8 mouse cellular contexts compared by ENCODE assay signal in the genomic region with DNA sequence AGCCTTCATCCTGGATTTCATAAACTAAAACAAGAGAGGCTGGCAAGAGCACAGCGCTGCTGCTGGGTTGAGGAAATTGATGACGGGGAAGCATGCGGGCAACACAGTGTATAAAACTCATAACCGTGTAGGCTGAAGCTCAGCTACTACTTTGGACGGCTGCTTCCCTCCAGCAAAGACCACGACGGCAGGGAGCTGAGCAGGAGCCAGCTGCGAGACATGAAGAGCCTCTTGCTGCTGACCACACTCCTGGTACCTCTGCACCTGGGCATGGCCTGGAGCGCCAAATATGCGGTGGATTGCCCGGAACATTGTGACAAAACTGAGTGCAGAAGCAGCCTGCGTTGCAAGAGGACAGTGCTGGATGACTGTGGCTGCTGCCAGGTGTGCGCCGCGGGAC. TPM values are rescaled to one million over a fixed set of nuclear protein-coding genes. Genes with fewer than 3 reads are reported as not detected.
DNase-seq lines count a peak whose midpoint lies in the region; ATAC-seq lines count a peak whose summit lies in the region.

Gene Esm1 (plus strand): TSS at position 36 of the 400 bp plus-strand sequence.

- no peak within 1 kb of the TSS for H3K27ac ChIP-seq in heart, embryonic 16.5 days (ENCODE audit: low read length)
- H3K27ac ChIP-seq in limb, embryonic 11.5 days (replicated peaks; ENCODE audit: low read depth, low read length) = no peak within 1 kb of the TSS
- no peak within 1 kb of the TSS for H3K27ac ChIP-seq in neural tube, embryonic 14.5 days (ENCODE audit: low read depth, low read length)

- H3K4me2 ChIP-seq in heart, embryonic 16.5 days (ENCODE audit: low read depth, low read length) = peak within 1 kb of the TSS; percentile 54
- peak within 1 kb of the TSS; percentile 25 for H3K4me2 ChIP-seq in limb, embryonic 11.5 days (ENCODE audit: low read depth, severe bottlenecking)
- peak within 1 kb of the TSS; percentile 26; the same call in 1 of the 2 replicates for H3K4me2 ChIP-seq in neural tube, embryonic 14.5 days (ENCODE audit: low read depth, low read length)

- H3K27me3 ChIP-seq in heart, embryonic 16.5 days (ENCODE audit: control insufficient read depth, insufficient read depth, low read length) = no peaks in the 10 kb centered on the region
- no peaks in the 10 kb centered on the region for H3K27me3 ChIP-seq in limb, embryonic 11.5 days (ENCODE audit: control insufficient read depth, insufficient read depth, low read length)
- no peaks in the 10 kb centered on the region for H3K27me3 ChIP-seq in neural tube, embryonic 14.5 days (ENCODE audit: control insufficient read depth, insufficient read depth, low read length)

- H3K36me3 ChIP-seq in heart, embryonic 16.5 days (ENCODE audit: control insufficient read depth, insufficient read depth) = no peaks in the 10 kb centered on the region
- H3K36me3 ChIP-seq in limb, embryonic 11.5 days (ENCODE audit: control insufficient read depth, insufficient read depth, low read length) = no peaks in the 10 kb centered on the region
- no peaks in the 10 kb centered on the region for H3K36me3 ChIP-seq in neural tube, embryonic 14.5 days (ENCODE audit: control insufficient read depth, insufficient read depth, low read length)

- H3K4me1 ChIP-seq in heart, embryonic 16.5 days (ENCODE audit: control insufficient read depth, insufficient read depth, low read length) = peaks cover 8% of the 10 kb centered on the region; the same call in 1 of the 2 replicates
- peaks cover 6% of the 10 kb centered on the region; the same call in 1 of the 2 replicates for H3K4me1 ChIP-seq in limb, embryonic 11.5 days (ENCODE audit: control insufficient read depth, insufficient read depth, low read length)
- H3K4me1 ChIP-seq in neural tube, embryonic 14.5 days (ENCODE audit: control insufficient read depth, insufficient read depth, low read length) = no peaks in the 10 kb centered on the region

- H3K4me3 ChIP-seq in heart, embryonic 16.5 days (ENCODE audit: low read length) = peak within 1 kb of the TSS; percentile 32
- no peak within 1 kb of the TSS for H3K4me3 ChIP-seq in limb, embryonic 11.5 days (ENCODE audit: low read depth, low read length)
- H3K4me3 ChIP-seq in neural tube, embryonic 14.5 days (ENCODE audit: low read depth, low read length) = no peak within 1 kb of the TSS

- no peaks in the 10 kb centered on the region for H3K9me3 ChIP-seq in heart, embryonic 16.5 days (replicated peaks; ENCODE audit: control insufficient read depth, low read length)
- H3K9me3 ChIP-seq in limb, embryonic 11.5 days (ENCODE audit: control insufficient read depth, low read length) = no peaks in the 10 kb centered on the region
- no peaks in the 10 kb centered on the region for H3K9me3 ChIP-seq in neural tube, embryonic 14.5 days (ENCODE audit: control insufficient read depth, low read length)

- peak; percentile 10 for DNase-seq in kidney, adult 11 months
- no peak for DNase-seq in kidney, postnatal 4 days
- peak; percentile 33 for DNase-seq in limb, embryonic 11.5 days (ENCODE audit: low spot score)
- DNase-seq in retina, postnatal 1 day = no peak
- DNase-seq in embryo, embryonic 10.5 days (ENCODE audit: low spot score) = no peak
- DNase-seq in frontal cortex, postnatal 36 days (ENCODE audit: low spot score in 2 of 2) = no peak

- WGBS in heart, embryonic 16.5 days = 30% methylated on average over 15 of the region's 15 CpGs
- WGBS in limb, embryonic 11.5 days = 39% methylated on average over 15 of the region's 15 CpGs
- whole genome bisulfite sequencing in neural tube, embryonic 14.5 days = 45% methylated on average over 15 of the region's 15 CpGs

- H3K9ac ChIP-seq in heart, embryonic 16.5 days (ENCODE audit: low read length) = peak within 1 kb of the TSS; percentile 18; the same call in 1 of the 2 replicates
- H3K9ac ChIP-seq in limb, embryonic 11.5 days (ENCODE audit: low read length) = no peak within 1 kb of the TSS
- H3K9ac ChIP-seq in neural tube, embryonic 14.5 days (replicated peaks; ENCODE audit: low read depth, low read length) = no peak within 1 kb of the TSS

- ATAC-seq in heart, embryonic 16.5 days (replicated peaks; ENCODE audit: extremely low read depth, insufficient read depth, low FRiP score) = no peak
- ATAC-seq in limb, embryonic 11.5 days (ENCODE audit: insufficient number of reproducible peaks, low FRiP score, low TSS enrichment, low read depth) = no peak
- ATAC-seq in neural tube, embryonic 14.5 days (ENCODE audit: low read depth) = no peak

RNA-seq across cellular contexts. Expression of gene Esm1, which starts in this region (rescaled TPM):
- 1.9 and 2.5 TPM in 2 replicates for polyA plus RNA-seq in heart, embryonic 16.5 days (2015; fragmentation: Nextera tagmentation; extraction: Ambion mirVana)
- polyA plus RNA-seq in limb, embryonic 11.5 days (2014; fragmentation: Nextera tagmentation; extraction: Ambion mirVana) = 2.1 and 2.6 TPM in 2 replicates
- polyA plus RNA-seq in neural tube, embryonic 14.5 days (2014; fragmentation: Nextera tagmentation; extraction: Ambion mirVana) = 0.19 and 1.0 TPM in 2 replicates

Comparison
In these comparisons a context has a peak if more than half of its experiments do, and no peak if none do; other contexts are left out.
1. DNase-seq: peak in kidney, adult 11 months (single experiment) and limb, embryonic 11.5 days (single experiment); none in kidney, postnatal 4 days (0 of 2), retina, postnatal 1 day (single experiment), embryo, embryonic 10.5 days (single experiment) and frontal cortex, postnatal 36 days (0 of 2).
2. Peak in every context shown above with its lines, with median percentiles within 50 percentile points of each other: H3K4me2 ChIP-seq.